Mouse (Mus musculus): ENCODE results near the gene Pfkfb3. TPM values are rescaled to one million over a fixed set of nuclear protein-coding genes. Genes with fewer than 3 reads are reported as not detected.
"Not testable (repeated sequence)": the region's sequence is repeated elsewhere in the genome, so short reads cannot be mapped to it uniquely, and the experiment has no call there.

Gene Pfkfb3
- polyA plus RNA-seq, 1 experiment from 2014 or later: 35.7 TPM

GRCm38 (mm10) chr2:11546091-11546490, 7.8 kb downstream of the Pfkfb3 start:
- ATAC-seq (replicated peaks): no peak
- Histone ChIP-seq H3K4me1 (no peaks in the 10 kb centered on the region), H3K36me3 (replicated peaks) (no peaks in the 10 kb centered on the region), H3K4me2 (no peak overlapping the region), H3K27me3 (replicated peaks) (no peaks in the 10 kb centered on the region), H3K4me3 (no peak overlapping the region), H3K9ac (no peak overlapping the region), H3K9me3 (no peaks in the 10 kb centered on the region), H3K27ac (no peak overlapping the region)
- 88% methylated on average over 8 of the region's 8 CpGs for WGBS

GRCm38 (mm10) chr2:11545380-11545779, 8.5 kb downstream of the Pfkfb3 start:
- Histone ChIP-seq H3K27ac (no peak overlapping the region), H3K9me3 (no peaks in the 10 kb centered on the region), H3K9ac (no peak overlapping the region), H3K4me2 (no peak overlapping the region), H3K4me3 (no peak overlapping the region), H3K27me3 (replicated peaks) (no peaks in the 10 kb centered on the region), H3K4me1 (no peaks in the 10 kb centered on the region), H3K36me3 (replicated peaks) (no peaks in the 10 kb centered on the region)
- 41% methylated on average over 1 of the region's 1 CpGs for WGBS
- ATAC-seq (replicated peaks): no peak

- WGBS: 81% methylated on average over 5 of the region's 5 CpGs
- Histone ChIP-seq H3K27ac (no peak overlapping the region), H3K36me3 (replicated peaks) (no peaks in the 10 kb centered on the region), H3K9ac (no peak overlapping the region), H3K4me3 (no peak overlapping the region), H3K4me1 (no peaks in the 10 kb centered on the region), H3K9me3 (no peaks in the 10 kb centered on the region), H3K27me3 (replicated peaks) (no peaks in the 10 kb centered on the region), H3K4me2 (no peak overlapping the region)
- no peak for ATAC-seq (replicated peaks)
Measured at GRCm38 (mm10) chr2:11544342-11544741, 9.5 kb downstream of the Pfkfb3 start.

GRCm38 (mm10) chr2:11543158-11543557, 10.7 kb downstream of the Pfkfb3 start:
- Histone ChIP-seq H3K36me3 (replicated peaks) (no peaks in the 10 kb centered on the region), H3K9ac (no peak overlapping the region), H3K4me1 (no peaks in the 10 kb centered on the region), H3K27me3 (replicated peaks) (no peaks in the 10 kb centered on the region), H3K4me3 (no peak overlapping the region), H3K9me3 (no peaks in the 10 kb centered on the region), H3K4me2 (no peak overlapping the region), H3K27ac (no peak overlapping the region)
- 82% methylated on average over 7 of the region's 7 CpGs for WGBS
- no peak for ATAC-seq (replicated peaks)

- 87% methylated on average over 1 of the region's 1 CpGs for WGBS
- H3K36me3 ChIP-seq (replicated peaks): no peaks in the 10 kb centered on the region
- peak; percentile 70; the same call in 1 of the 2 replicates for ATAC-seq (replicated peaks)
Measured at GRCm38 (mm10) chr2:11542640-11543039, 11.2 kb downstream of the Pfkfb3 start.

GRCm38 (mm10) chr2:11542121-11542520, 11.8 kb downstream of the Pfkfb3 start:
- no peaks in the 10 kb centered on the region for H3K27me3 ChIP-seq (replicated peaks)
- ATAC-seq (replicated peaks): no peak
- no peaks in the 10 kb centered on the region for H3K36me3 ChIP-seq (replicated peaks)
- no peak overlapping the region for H3K4me3 ChIP-seq
- no peaks in the 10 kb centered on the region for H3K9me3 ChIP-seq
- no peaks in the 10 kb centered on the region for H3K4me1 ChIP-seq
- no peak overlapping the region for H3K27ac ChIP-seq
- no peak overlapping the region for H3K9ac ChIP-seq
- 97% methylated on average over 1 of the region's 1 CpGs for WGBS
- H3K4me2 ChIP-seq: no peak overlapping the region

More at GRCm38 (mm10) chr2:11542640-11543039, 11.2 kb downstream of the Pfkfb3 start:
- H3K9ac ChIP-seq: no peak overlapping the region
- H3K4me2 ChIP-seq: no peak overlapping the region
- H3K9me3 ChIP-seq: no peaks in the 10 kb centered on the region
- no peak overlapping the region for H3K4me3 ChIP-seq
- H3K4me1 ChIP-seq: no peaks in the 10 kb centered on the region
- no peak overlapping the region for H3K27ac ChIP-seq
- H3K27me3 ChIP-seq (replicated peaks): no peaks in the 10 kb centered on the region

- ATAC-seq (replicated peaks); H3K27ac ChIP-seq; H3K9me3 ChIP-seq; H3K27me3 ChIP-seq (replicated peaks); H3K4me3 ChIP-seq; H3K9ac ChIP-seq; H3K4me2 ChIP-seq; H3K4me1 ChIP-seq; H3K36me3 ChIP-seq (replicated peaks): not testable (repeated sequence)
- WGBS: 83% methylated on average over 1 of the region's 1 CpGs
Measured at GRCm38 (mm10) chr2:11541528-11541927, 12.3 kb downstream of the Pfkfb3 start.

- Histone ChIP-seq H3K9me3 (no peaks in the 10 kb centered on the region), H3K27ac (no peak overlapping the region), H3K4me1 (0 out of 2 replicates have a peak, but pooled peaks cover 3% of the 10 kb centered on the region), H3K4me3 (peak overlapping the region; percentile 52), H3K27me3 (replicated peaks) (0 out of 2 replicates have a peak, but pooled peaks cover 6% of the 10 kb centered on the region), H3K4me2 (peak overlapping the region; percentile 79), H3K9ac (no peak overlapping the region), H3K36me3 (replicated peaks) (no peaks in the 10 kb centered on the region)
- ATAC-seq (replicated peaks): no peak
- 69% methylated on average over 8 of the region's 8 CpGs for WGBS
Measured at GRCm38 (mm10) chr2:11535966-11536365, 17.9 kb downstream of the Pfkfb3 start.

GRCm38 (mm10) chr2:11535412-11535928, 18.4 kb downstream of the Pfkfb3 start:
- no peak overlapping the region for H3K27ac ChIP-seq
- H3K4me2 ChIP-seq: peak overlapping the region; percentile 79
- 0 out of 2 replicates have a peak, but pooled peaks cover 6% of the 10 kb centered on the region for H3K27me3 ChIP-seq (replicated peaks)
- WGBS: under 1% methylated on average over 32 of the region's 32 CpGs
- H3K36me3 ChIP-seq (replicated peaks): no peaks in the 10 kb centered on the region
- peak; percentile 98 for ATAC-seq (replicated peaks)
- peak overlapping the region; percentile 52 for H3K4me3 ChIP-seq
- H3K9me3 ChIP-seq: no peaks in the 10 kb centered on the region
- H3K4me1 ChIP-seq: 0 out of 2 replicates have a peak, but pooled peaks cover 3% of the 10 kb centered on the region
- peak overlapping the region; percentile 43 for H3K9ac ChIP-seq

- H3K27me3 ChIP-seq (replicated peaks): 0 out of 2 replicates have a peak, but pooled peaks cover 6% of the 10 kb centered on the region
- H3K9me3 ChIP-seq: no peaks in the 10 kb centered on the region
- WGBS: 21% methylated on average over 10 of the region's 10 CpGs
- ATAC-seq (replicated peaks): peak; percentile 25
- H3K4me2 ChIP-seq: peak overlapping the region; percentile 79
- H3K9ac ChIP-seq: no peak overlapping the region
- H3K27ac ChIP-seq: no peak overlapping the region
- H3K4me1 ChIP-seq: 0 out of 2 replicates have a peak, but pooled peaks cover 3% of the 10 kb centered on the region
- no peaks in the 10 kb centered on the region for H3K36me3 ChIP-seq (replicated peaks)
- peak overlapping the region; percentile 52 for H3K4me3 ChIP-seq
Measured at GRCm38 (mm10) chr2:11534826-11535225, 19.1 kb downstream of the Pfkfb3 start.

- no peak overlapping the region for H3K4me3 ChIP-seq
- no peak overlapping the region for H3K27ac ChIP-seq
- H3K27me3 ChIP-seq (replicated peaks): 0 out of 2 replicates have a peak, but pooled peaks cover 6% of the 10 kb centered on the region
- H3K4me2 ChIP-seq: no peak overlapping the region
- H3K9ac ChIP-seq: no peak overlapping the region
- no peak for ATAC-seq (replicated peaks)
- no peaks in the 10 kb centered on the region for H3K9me3 ChIP-seq
- 0 out of 2 replicates have a peak, but pooled peaks cover 3% of the 10 kb centered on the region for H3K4me1 ChIP-seq
- H3K36me3 ChIP-seq (replicated peaks): no peaks in the 10 kb centered on the region
- whole genome bisulfite sequencing: 93% methylated on average over 6 of the region's 6 CpGs
Measured at GRCm38 (mm10) chr2:11530101-11530500, 23.8 kb downstream of the Pfkfb3 start.

- ATAC-seq (replicated peaks): no peak
- Histone ChIP-seq H3K27ac (no peak overlapping the region), H3K36me3 (replicated peaks) (no peaks in the 10 kb centered on the region), H3K9ac (no peak overlapping the region), H3K4me1 (no peaks in the 10 kb centered on the region), H3K9me3 (no peaks in the 10 kb centered on the region), H3K27me3 (replicated peaks) (no peaks in the 10 kb centered on the region), H3K4me2 (no peak overlapping the region), H3K4me3 (no peak overlapping the region)
- 90% methylated on average over 5 of the region's 5 CpGs for WGBS
Measured at GRCm38 (mm10) chr2:11526063-11526462, 27.8 kb downstream of the Pfkfb3 start.

- Histone ChIP-seq H3K36me3 (replicated peaks) (no peaks in the 10 kb centered on the region), H3K4me2 (no peak overlapping the region), H3K4me1 (no peaks in the 10 kb centered on the region), H3K27ac (no peak overlapping the region), H3K27me3 (replicated peaks) (no peaks in the 10 kb centered on the region), H3K4me3 (no peak overlapping the region), H3K9ac (no peak overlapping the region), H3K9me3 (no peaks in the 10 kb centered on the region)
- WGBS: 89% methylated on average over 6 of the region's 6 CpGs
- ATAC-seq (replicated peaks): no peak
Measured at GRCm38 (mm10) chr2:11524736-11525135, 29.1 kb downstream of the Pfkfb3 start.

Data from midbrain, embryonic 15.5 days (tissue).